Mouse (Mus musculus) embryo, embryonic 10.5 days (tissue): ENCODE measurements at regions not wholly inside any gene's neighbourhood (a gene's known extent, or its start where the extent isn't known, plus 50 kb on each side); places are given as distances from the start of the nearest gene placed in this dataset.
"Not testable (repeated sequence)": the region's sequence is repeated elsewhere in the genome, so short reads cannot be mapped to it uniquely, and the experiment has no call there.

Experiments
- DNase-seq: peaks from one replicate; pipeline ENCODE4 v3.0.0-alpha.2; 2015; ENCODE audit warnings: low spot score

DNA sequence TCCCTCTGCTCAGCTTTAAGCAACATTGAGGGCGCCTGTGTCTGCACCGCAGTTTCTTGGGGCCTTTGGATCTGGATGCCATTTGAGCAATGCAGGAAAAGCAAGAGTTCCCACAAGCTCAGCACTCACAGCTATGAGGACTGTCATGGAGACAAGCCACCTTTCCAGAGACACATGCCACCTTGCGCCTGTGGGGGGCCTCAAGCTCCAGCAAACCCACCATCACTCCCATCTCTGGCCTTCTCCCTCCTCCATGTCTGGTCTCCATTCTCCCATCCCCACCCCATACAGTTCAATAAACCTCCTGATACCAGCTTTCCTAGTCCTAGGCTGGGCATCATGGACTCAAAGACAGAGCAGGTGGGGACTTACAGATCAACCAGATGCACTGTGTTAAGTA lies 97.8 kb downstream of the Wdr11 start:
- DNase-seq = no peak

DNA sequence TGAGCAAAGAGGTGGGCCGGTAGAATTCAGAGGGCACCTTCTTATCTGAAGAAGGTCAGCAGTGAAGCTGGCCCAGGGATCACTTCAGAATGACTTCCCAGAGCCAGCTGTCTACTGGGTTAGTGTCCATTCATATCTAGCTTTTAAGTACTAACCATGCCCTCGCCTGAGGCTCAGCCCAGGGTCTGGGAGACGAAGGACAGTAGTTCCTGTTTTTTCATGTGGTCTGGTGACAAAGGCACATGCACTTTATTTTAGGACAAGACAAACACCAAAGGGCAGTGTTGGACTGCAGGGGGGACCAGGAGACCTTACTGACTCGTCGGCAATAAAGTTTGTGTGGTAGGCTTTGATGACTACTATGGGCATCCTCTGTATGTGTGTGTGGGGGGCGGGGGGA lies 99.2 kb downstream of the Wdr11 start:
- no peak for DNase-seq

DNA sequence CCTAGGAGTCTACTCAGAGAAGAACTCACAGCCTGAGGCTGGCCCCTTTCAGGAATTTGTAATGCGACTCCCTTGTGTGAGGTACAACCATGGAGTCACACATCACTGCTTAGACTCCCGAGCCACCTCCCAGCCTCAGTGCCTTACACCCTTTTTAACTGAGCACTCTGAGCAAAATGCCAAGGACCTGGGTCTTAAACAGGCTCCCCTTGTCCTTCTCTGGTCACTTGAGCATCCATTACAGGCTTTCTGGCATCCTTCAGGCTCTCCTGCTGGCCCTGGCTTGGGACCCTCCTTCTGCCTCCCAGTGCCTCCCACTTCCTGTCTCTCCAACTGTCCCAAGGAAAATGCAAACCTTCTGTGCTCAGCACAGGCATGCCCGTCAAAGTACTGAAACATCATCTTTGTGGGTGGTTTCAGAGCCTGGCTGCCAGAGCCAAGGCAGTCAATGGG lies 100.0 kb downstream of the Wdr11 start:
- peak; percentile 52 for DNase-seq

DNA sequence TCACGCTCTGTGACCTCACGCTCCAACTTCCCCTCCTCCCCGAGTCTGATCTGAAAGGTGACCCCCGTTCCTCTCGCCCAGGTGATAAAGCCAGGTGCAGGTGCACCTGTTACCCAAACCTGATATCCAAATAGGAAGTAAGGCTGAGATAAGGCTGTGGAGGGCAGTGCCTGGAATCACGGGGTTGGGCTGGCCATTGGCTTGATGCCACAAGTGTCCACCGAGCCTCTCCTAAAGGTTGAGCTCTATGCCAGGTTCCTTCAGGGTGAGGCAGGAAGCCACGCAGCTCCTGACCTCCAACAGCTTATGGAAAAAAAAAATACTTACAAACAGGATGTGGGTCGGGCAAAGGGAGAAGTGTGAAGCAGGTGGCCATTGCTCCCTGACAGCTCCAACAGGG lies 102.0 kb downstream of the Wdr11 start:
- no peak for DNase-seq

DNA sequence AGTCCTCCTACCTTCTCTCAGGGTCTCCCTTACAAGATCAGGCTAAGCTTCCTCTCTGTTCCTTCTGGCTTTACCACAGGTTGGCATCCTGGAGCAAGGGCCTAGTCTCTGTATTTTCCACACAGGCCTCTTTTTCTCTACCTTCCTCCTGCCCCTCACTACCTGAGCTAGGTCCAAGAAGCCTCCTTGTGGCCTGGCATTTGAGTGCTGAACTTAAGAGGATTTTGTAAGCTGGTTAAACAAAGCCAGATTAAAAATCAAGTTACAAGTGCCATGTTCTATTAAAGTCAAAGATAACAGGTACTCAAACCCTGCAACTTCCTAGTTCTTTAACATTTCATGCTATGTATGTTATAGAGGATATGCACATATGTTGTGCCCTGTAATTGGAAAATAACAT lies 102.5 kb downstream of the Wdr11 start:
- no peak for DNase-seq

DNA sequence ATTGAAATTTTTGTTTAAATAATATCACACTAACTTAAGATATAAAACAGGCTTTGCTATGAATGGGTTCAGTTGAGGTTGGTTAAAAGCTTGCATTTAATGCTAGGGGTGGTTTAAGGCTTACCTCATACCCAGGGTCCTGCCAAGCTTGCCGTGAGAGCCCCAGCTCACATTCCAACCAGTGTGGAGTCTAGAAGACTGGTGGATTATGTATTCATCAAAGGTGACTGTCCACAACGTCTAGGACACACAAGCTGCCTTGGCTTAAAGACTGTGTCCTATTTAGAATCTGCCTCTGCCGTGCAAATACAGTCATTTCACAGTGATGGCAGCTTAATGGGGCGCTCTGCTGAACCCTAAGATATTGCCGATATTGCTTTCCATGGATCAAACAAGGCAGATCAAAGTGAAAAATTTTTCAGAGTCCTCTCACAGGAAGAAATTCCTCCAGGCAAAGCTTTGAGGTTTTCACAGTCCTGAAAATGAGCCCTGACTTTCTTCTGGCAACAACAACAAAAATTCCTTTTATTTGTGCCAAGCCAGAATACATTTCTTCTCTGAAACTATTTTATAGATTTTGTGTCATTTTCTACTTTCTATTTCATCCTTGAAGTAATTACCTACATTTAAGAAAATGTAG lies 108.4 kb downstream of the Wdr11 start:
- DNase-seq = no peak

DNA sequence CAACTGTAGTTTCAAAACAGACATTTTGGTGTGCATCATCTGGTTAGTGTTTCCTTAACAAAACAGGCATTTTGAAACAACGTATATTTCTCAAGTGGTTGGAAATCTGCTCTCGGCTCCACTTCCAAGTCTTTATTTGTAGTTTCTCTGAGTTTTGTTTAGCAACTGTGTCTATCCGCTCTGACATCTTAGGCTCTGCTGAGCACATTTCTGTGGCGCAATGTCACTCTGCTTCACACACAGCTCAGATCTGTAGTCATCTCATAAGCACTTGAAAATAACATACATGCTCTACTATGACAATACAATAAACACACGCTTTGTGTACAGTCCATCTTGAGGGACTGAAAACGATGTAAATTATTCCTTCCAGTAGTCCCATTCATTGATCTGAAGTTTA lies 135.9 kb downstream of the Wdr11 start:
- DNase-seq = no peak

DNA sequence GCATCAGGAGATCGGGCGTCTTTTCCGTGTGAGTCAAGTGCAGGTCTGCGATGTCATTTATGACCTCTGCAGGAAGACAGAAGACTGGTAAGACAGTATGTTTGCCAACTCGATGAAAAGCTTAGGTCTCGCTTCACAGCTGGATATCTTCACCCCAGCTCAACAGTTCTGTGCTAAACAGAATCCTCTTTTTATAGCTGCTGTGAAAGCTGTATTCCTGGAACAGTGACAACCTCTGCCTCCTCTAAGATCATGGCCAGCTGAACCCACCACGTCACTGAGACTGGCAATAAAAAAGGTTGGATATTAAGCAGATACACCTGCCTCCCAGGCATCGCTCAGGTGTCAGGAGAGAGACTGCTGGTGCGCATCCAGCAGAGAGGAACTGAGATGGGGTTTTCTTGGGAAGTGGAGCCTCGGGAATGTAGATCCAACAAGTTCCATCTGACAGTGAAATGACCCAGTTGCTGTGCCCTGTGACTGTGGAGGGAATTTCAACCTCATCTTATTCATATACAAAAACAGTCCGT lies 138.1 kb downstream of the Wdr11 start:
- DNase-seq = no peak

DNA sequence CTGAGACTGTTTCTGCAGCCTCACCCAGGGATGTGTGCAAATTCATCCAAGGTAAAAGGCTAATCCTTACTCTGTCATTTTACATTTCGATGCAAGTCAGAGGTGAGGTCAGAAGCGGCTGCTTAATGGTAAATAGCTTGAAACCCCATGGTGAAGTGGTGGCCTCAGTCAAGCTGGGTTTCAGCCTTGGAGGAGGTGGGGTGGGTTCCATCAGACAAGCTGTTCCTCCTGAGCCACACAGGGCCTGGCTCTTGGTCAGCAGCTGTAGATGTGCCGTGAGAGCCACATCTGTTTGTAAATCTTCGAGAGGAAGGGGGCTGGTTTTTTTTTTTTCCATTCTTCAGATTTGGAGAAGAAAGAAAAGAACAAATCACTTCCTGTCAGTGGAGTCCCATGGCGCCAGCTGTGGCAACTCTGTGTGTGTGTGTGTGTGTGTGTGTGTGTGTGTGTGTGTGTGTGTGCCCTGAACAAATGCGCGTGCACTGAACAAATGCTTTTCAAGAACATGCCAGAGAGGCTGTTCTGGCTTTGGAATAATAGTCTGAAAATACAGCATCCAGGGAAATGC lies 139.2 kb downstream of the Wdr11 start:
- DNase-seq = peak; percentile 16

DNA sequence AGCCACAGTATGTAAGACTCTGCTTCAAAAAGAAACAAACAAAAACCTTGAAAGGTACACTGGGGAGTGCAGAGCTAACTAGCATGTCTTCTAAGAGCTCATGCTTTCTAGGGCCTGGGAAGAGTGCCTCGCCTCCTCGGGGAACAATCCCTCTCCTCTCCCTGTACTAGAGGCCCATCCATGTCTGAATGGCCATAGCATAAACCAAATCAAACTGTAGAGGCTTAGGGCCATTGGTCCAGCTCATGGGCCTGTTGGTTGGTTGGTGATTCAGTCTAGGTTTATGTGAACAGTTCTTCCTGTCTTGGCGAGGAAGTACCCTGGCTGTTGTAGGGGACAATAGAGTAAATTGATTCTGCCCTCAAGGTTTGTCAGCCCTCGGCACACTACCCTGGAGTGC lies 151.0 kb downstream of the Wdr11 start:
- DNase-seq = no peak

DNA sequence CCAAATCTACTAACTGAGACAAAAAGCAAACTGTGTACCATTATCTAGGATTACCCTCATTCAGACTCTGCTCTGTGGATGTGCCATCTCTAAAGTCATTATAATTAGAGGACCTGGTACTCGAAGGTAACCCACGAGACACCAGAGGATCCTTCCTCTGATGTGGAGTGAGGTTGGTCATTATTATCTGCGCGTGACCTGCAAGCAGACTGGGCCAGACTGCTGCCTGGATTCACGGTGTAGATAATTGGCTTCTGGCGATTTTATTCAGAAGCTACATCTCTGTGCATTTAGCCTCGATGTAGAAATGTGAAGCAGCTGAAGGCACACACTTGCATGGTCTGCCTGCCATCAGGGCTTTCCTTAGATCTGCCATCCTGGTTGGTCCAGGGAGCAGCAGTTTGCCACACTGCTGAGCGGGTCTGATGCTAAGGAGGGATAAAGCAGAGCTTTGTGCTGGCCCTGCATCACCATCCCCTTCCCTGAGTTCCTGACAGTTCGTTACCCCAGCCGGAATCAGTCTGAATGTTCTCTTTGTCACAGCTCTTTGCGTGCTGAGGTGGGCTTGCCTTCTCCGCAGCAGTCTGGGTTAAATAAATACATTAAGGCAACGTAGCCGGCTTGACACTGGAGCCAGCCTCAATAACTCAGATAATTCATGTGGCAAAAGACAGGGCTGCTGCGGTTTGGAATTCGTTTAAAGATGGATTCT lies 152.4 kb downstream of the Wdr11 start:
- DNase-seq = peak; percentile 60

DNA sequence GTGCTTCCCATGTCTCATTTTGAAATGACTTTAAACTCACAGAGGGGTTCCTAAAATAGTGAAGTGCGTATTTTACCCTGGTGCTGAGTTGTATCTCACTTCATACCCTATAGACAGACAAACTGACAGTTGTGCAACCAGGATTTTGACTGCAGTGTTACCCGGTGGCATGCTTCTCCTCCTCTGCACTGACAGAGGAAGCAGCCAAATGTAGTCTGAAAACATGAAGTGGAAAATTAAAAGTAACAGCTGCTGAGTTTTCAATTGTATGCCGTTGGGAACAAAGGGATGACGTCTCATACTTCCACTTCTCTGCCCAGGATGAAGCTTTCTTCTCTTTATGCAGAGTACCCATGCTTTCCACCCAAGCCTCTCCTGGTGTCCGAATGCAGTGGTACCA lies 155.0 kb downstream of the Wdr11 start:
- DNase-seq = no peak

DNA sequence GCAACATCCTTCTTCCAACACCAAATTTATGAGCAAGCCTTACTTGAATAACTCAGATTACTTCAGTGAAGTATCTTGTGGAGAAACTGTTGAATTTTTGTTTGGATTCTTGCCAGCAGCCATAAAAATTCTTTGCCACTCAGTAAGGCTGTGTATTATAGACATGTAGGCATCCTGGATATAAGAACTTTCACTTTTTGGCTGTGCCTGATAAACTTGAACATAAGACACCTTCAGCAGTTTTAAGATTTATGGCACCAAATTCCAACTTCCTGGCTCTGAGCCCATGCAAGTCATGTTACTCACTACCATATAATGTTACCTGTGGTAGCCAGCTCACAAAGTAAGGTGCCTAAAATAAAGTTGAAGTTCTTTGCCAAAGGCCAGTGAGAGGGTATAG lies 159.3 kb downstream of the Wdr11 start:
- DNase-seq = no peak

DNA sequence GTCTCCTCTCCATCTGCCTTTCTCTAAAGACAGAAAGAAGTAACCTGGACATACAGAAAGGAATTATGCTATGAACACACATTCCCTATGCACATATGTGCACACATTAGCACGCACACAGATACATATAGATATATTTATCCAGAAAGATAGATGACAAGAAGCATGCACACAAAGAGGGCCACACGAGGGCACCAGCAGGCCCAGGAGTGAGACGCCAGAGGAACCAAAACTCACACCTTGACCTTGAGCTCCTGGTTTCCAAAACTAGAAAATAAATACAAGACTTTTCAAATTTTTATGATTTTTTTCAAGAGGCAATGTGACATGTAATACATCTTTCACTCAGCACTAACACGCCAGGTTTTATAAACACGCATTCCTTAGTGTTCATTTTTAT lies 163.1 kb downstream of the Wdr11 start:
- no peak for DNase-seq

DNA sequence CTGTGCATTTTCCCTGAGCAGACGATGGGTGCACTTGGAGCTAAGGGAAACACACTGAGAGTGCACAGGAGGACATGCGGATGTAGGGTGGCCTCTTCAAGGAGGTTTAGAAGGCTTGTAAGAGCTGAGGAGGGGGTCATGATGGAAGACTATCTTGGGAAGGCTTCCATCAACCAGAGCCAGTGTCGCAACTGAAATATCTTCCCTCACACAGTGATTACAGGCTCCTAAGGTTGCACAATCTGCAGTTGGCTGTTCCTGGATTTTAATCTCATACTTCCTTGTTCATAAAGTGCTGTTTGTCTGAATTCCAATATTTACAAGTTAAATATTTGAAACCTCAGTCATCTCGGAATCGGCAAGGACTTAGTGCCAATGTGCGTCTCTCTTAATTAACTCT lies 164.5 kb downstream of the Wdr11 start:
- DNase-seq = no peak

DNA sequence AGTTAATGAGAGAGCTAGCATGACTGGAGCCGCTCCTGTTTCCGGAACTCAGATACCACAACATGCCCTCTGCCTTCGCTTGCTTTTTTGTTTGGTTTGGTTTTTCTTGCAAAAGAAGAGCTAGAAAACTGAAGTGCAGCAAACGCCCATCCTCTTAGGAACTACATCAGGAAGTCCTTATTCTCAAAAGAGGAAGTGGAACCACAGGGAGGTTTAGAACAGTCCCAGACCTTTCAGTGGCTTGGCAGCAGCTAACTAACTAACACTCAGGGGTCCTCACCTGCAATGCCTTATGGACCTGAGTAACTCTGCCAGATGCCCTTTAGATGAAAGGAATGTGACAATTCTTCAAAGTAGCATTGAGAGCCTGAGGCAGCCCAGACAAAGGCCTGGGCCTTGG lies 168.2 kb downstream of the Wdr11 start:
- no peak for DNase-seq

DNA sequence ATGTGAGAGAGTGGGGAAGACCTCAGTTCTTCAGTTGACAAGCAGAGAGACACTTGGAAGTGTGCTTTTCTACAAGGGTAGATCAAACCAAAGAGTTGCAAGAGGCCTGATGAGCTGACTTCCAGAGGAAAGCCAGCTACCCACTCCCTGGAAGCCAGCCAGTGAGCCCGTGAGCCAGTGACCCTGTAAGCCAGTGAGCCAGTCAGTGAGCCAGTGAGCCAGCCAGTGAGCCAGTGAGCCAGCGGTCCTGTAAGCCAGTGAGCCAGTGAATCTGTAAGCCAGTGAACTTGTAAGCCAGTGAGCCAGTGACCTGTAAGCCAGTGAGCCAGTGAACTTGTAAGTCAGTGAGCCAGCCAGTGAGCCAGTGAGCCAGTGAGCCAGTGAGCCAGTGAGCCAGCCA lies 168.7 kb downstream of the Wdr11 start:
- DNase-seq = no peak

DNA sequence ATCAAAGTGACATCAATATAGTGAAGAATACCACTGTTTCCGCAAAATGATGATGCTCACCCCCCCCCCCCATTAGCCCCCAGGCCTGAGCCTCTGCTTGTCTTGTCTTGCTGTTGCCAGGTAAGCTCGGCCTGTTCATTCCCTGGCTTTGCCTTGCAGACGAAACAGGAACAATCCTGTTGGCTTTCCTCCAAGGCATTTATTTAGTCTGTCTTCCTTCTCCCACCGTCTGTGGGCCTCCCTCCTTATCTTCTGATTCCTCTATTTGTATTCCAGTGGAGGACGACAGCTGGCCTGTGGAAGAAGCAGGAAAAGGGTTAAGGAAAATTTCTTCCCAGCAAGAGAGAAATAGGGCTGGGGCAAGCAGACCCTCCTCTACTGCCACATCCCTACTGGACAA lies 172.1 kb downstream of the Wdr11 start:
- DNase-seq = no peak

DNA sequence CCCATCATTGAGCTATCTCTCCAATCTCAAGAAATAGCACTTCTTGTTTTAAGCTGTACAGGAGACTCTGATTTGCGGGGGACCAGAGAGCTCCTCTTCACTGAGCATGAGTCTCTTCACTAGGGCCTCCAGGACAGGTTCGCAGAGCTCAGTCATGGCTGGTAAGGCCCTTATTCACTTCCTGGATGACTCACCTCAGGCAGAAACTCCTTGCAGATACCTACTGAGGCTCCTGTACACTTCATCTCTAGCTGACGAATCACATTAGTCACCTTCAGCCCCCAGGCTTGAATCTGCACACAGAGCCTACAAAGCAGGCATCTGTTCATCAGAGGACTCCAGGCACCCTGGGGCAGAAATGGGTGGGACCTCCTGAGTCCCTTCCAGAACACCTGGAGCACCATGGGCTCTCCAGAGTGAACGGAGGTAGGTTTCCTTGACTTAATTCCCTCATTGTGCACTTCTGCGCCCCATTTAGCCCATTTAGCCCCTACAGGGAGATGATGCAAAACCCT lies 172.8 kb downstream of the Wdr11 start:
- no peak for DNase-seq

DNA sequence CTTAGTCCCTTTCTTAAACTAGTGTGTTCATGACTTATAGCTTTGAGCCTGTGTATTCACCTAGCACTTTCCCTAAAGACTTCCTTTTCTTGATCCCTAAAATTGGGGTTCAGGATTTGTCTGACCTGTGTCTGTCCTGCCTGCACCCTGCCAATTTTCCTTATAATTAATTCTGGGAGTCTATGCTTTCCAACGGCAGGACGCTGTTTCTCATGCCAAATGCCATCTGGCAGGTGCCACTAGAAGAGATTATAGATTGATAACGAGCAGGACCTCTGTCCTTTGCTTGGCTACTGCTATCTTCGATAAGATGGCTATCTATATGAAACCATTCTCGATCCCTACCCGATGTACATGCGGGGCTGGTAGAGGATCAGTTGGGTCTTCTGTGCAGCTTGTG lies 174.0 kb downstream of the Wdr11 start:
- DNase-seq = no peak

DNA sequence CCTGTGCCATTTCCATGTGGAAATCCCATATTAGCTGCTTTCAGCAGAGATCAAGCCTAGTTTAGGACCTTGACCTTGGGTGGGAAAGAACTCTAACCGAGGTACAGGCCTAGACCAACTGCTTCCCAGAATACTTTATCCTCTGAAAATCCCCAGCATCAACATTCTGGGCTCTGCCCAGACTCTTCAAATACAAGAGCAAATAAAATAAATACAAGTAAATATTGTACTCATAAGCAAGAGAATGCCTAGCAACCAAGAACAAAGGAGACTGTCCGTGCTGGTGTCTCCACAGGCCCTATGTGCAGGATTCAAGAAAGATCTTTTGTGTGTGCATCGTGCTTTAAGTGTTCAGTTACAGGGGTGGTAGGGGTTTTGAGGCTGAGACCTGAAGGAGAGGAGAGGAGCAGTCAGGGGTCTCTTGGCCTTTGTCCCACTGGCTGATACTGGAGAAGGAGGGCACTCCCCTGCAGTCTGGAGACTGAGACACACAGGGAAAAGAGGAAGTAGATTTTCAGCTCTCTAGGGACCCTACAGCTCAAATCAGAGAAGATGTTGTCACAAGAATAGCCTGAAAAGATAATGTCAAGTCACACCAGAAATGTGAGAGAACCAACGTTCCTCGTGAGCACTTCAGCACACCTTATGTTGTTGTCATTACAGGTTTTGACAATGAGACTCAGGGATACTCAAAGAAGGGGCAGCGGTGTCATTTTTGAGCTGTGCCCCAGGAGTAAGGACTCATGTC lies 174.6 kb downstream of the Wdr11 start:
- DNase-seq = no peak

DNA sequence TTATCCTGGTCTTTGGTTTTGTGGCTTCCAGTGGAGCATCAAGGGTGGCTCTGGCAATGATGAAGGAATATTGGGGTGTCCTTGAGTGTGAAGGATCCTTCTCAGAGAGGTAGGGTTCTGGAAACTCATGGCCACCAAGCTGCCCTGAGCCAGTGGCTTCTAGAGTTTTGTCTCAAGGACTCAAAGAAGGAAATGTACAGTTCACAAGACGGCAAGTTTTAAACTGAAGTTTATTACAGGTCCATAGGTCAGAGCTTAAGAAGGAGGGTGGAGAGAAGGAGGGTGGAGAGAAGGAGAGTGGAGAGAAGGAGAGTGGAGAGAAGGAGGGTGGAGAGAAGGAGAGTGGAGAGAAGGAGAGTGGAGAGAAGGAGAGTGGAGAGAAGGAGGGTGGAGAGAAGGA lies 178.0 kb downstream of the Wdr11 start:
- not testable (repeated sequence) for DNase-seq

DNA sequence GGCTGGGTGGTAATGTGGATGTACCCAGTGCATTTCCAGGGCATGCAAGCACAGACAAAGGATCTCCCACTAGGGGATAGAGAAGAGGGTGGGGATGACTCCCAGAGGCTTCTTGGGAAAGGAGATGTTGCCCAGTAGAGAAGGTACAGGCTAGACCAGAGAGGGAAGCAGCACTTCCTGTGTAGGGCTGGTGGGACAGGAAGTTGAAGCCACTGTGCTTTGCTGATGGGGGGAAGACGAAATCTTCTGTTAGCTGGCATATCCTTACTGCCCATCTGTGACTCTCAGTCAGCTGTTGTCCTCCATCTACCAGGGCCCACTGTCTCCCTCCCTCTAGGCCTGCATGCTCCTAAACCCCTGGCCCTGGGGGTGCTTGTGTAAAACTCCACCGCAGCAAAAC lies 180.2 kb downstream of the Wdr11 start:
- no peak for DNase-seq
